7 mouse cellular contexts compared by ENCODE assay signal in the genomic region with DNA sequence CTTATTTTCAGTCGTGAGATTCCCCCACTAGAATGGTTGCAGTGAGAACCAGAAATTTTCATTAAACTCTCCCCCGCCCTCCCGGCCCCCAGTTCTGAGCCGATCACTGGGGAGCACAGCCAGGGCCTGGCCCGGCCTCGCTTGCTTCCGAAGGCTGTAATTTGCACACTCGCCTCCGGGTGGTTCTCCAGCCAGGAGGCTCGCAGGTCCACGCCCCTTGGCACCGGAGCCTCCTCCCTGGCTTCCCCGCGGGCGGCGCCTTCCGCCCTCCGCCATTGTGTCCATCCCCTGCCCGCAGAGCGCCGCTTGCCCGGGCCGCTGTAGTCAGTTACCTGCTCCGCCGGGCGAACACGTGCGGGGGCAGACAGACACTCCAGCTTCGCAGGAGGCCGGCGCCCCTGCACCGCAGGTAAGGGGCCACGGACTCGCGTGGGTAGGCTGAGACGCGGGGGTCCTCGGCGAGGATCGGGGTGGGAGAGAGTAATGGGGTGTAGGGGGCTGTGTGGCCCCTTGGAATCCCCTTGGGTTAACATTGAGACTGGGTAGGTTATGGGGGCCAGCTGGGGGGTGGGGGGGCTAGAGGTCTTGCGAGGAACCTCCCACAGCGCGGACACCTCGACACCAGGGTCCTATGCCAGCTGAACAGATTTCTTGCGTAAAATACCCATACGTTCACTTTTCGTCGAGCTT. TPM values are rescaled to one million over a fixed set of nuclear protein-coding genes. Genes with fewer than 3 reads are reported as not detected.
A peak's percentile ranks its signal among the peaks of the same experiment; 100 is the strongest.
DNase-seq lines count a peak whose midpoint lies in the region; ATAC-seq and TF ChIP-seq lines count a peak whose summit lies in the region.
"Not testable (repeated sequence)": the region's sequence is repeated elsewhere in the genome, so short reads cannot be mapped to it uniquely, and the experiment has no call there.

Gene Raet1e (plus strand): TSS at position 260 of the 690 bp plus-strand sequence.
Gene H60b (plus strand): TSS at position 277 of the 690 bp plus-strand sequence.

- H3K27me3 ChIP-seq in heart, embryonic 15.5 days = peaks cover 72% of the 10 kb centered on the region
- peaks cover 11% of the 10 kb centered on the region for H3K27me3 ChIP-seq in liver, adult 2 months (ENCODE audit: control insufficient read depth, insufficient read depth, low read length)

- TF ChIP-seq POLR2A in embryonic fibroblast, embryonic 13.5 days (IDR thresholded peaks at IDR 0.05; ENCODE audit: low read depth, low read length) = 0 out of 2 replicates have a peak, but pooled peaks have one; percentile 23
- not testable (repeated sequence) for TF ChIP-seq POLR2A in liver, adult 2 months (IDR thresholded peaks at IDR 0.05; ENCODE audit: extremely low read depth, insufficient read depth, low read length)

- DNase-seq in adrenal gland, postnatal 10 days = peak; percentile 82
- peak; percentile 72 for DNase-seq in kidney, adult 18-20 months
- DNase-seq in liver, adult 2 months (ENCODE audit: extremely low read depth, low read depth, low spot score) = peak; percentile 68
- DNase-seq in ovary, postnatal 36 days (ENCODE audit: low spot score) = peak; percentile 82

- H3K9me3 ChIP-seq in heart, embryonic 15.5 days (replicated peaks) = not testable (repeated sequence)

- H3K27ac ChIP-seq in embryonic fibroblast, embryonic 13.5 days (ENCODE audit: insufficient read depth, low read length); heart, embryonic 15.5 days; liver, adult 2 months (replicated peaks; ENCODE audit: insufficient read depth, low read depth, low read length): not testable (repeated sequence)

- peak within 1 kb of the TSS; percentile 85 for H3K4me2 ChIP-seq in heart, embryonic 15.5 days

- not testable (repeated sequence) for H3K9ac ChIP-seq in heart, embryonic 15.5 days; liver, adult 2 months (ENCODE audit: low read depth, low read length)

- peak within 1 kb of the TSS; percentile 34 for H3K4me3 ChIP-seq in embryonic fibroblast, embryonic 13.5 days (ENCODE audit: insufficient read depth, low read length)
- H3K4me3 ChIP-seq in heart, embryonic 15.5 days = peak within 1 kb of the TSS; percentile 56
- peak within 1 kb of the TSS; percentile 55; the same call in 1 of the 2 replicates for H3K4me3 ChIP-seq in liver, adult 2 months (ENCODE audit: insufficient read depth, low read depth, low read length)

- H3K36me3 ChIP-seq in heart, embryonic 15.5 days; liver, adult 2 months (ENCODE audit: control insufficient read depth, insufficient read depth, low read length): not testable (repeated sequence)

- not testable (repeated sequence) for H3K4me1 ChIP-seq in embryonic fibroblast, embryonic 13.5 days (ENCODE audit: control insufficient read depth, insufficient read depth, low read length); liver, adult 2 months (ENCODE audit: control insufficient read depth, insufficient read depth, low read length)
- peaks cover 18% of the 10 kb centered on the region for H3K4me1 ChIP-seq in heart, embryonic 15.5 days (replicated peaks)

- H3K79me2 ChIP-seq in liver, adult 2 months (ENCODE audit: control insufficient read depth, insufficient read depth, low read length) = not testable (repeated sequence)

- WGBS in heart, embryonic 15.5 days = under 1% methylated on average over 48 of the region's 48 CpGs
- 2% methylated on average over 48 of the region's 48 CpGs for WGBS in liver, adult 2 months

- TF ChIP-seq CTCF in embryonic fibroblast, embryonic 13.5 days (IDR thresholded peaks at IDR 0.05; ENCODE audit: borderline replicate concordance, insufficient read depth, low read length) = not testable (repeated sequence)
- peak; percentile 56 for TF ChIP-seq CTCF in liver, adult 2 months (IDR thresholded peaks at IDR 0.05; ENCODE audit: low read depth, low read length)

- peak; percentile 50; the same call in 1 of the 2 replicates for ATAC-seq in heart, embryonic 15.5 days (replicated peaks; ENCODE audit: insufficient number of reproducible peaks, insufficient read depth, low FRiP score, low read depth)
- peak; percentile 96 for ATAC-seq in megakaryocyte-erythroid progenitor cell, adult 5-6 weeks (replicated peaks; ENCODE audit: low FRiP score, low TSS enrichment, poor library complexity, severe bottlenecking)

RNA-seq across cellular contexts. Expression of gene Raet1e, which starts in this region (rescaled TPM):
- total RNA-seq in adrenal gland, postnatal 10 days (2021) = 1 to 10 TPM; 1.5 to 1.9 TPM
- 39.7 and 56.9 TPM in 2 replicates for polyA plus RNA-seq in embryonic fibroblast, embryonic 13.5 days (2011; ENCODE audit: insufficient read length, low read depth, missing spikeins)
- polyA plus RNA-seq in heart, embryonic 15.5 days (2015; fragmentation: Nextera tagmentation; extraction: Ambion mirVana) = 2.7 and 3.1 TPM in 2 replicates
- total RNA-seq in liver, adult 2 months (2014; rRNA removed) = 4.6 and 6.5 TPM in 2 replicates
- 2.4 and 4.5 TPM in 2 replicates for polyA plus RNA-seq in liver, adult 2 months (2012; rRNA removed)
- total RNA-seq in megakaryocyte-erythroid progenitor cell, adult 5-6 weeks (2014; fragmentation: Nextera tagmentation) = not detected in 2 replicates
- not detected in 2 replicates for total RNA-seq in megakaryocyte-erythroid progenitor cell, adult 5-6 weeks (2017)

RNA-seq across cellular contexts. Expression of gene H60b, which starts in this region (rescaled TPM):
- under 1 TPM; 0.36 to 0.73 TPM for total RNA-seq in adrenal gland, postnatal 10 days (2021)
- polyA plus RNA-seq in embryonic fibroblast, embryonic 13.5 days (2011; ENCODE audit: insufficient read length, low read depth, missing spikeins) = 0.77 and 4.3 TPM in 2 replicates
- polyA plus RNA-seq in heart, embryonic 15.5 days (2015; fragmentation: Nextera tagmentation; extraction: Ambion mirVana) = 0.34 and 0.56 TPM in 2 replicates
- total RNA-seq in liver, adult 2 months (2014; rRNA removed) = 0.09 TPM in 1 of 2 replicates, not detected in the other
- polyA plus RNA-seq in liver, adult 2 months (2012; rRNA removed) = not detected in 2 replicates
- not detected in 2 replicates for total RNA-seq in megakaryocyte-erythroid progenitor cell, adult 5-6 weeks (2014; fragmentation: Nextera tagmentation)
- not detected in 2 replicates for total RNA-seq in megakaryocyte-erythroid progenitor cell, adult 5-6 weeks (2017)

Comparison
In these comparisons a context has a peak if more than half of its experiments do, and no peak if none do; other contexts are left out.
1. Peak in ATAC-seq in megakaryocyte-erythroid progenitor cell, adult 5-6 weeks; RNA of the genes that start here not detected or under 1 TPM.